Mouse (Mus musculus) spleen, postnatal 36 days (tissue): ENCODE data around the gene Hsp90ab1.

Experiments
- DNase-seq, 2 experiments: peaks; one replicate each; pipeline ENCODE4 v3.0.0; 2022; ENCODE audit warnings: low spot score in 2 of 2, mixed read lengths in 1 of 2

Gene Hsp90ab1

DNA sequence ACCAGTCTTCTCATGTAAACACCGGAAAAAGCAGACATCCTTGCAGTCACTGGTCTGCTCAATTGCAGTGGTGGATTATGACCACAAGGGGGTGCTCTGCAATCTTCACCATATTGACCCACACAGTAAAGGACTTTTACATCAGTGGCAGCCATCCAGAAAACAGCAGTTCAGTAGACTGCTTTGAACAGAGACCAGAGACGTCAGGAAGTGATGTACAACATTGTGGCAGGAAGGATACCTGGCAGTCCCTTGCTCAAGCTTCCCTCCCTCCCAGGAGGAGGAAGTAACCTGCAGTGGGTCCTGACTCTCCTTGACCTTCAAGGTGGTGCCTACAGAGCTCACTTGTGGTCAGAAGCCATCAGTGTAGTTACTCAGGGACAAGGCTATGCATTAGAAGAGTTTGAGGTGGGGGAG lies 8.5 kb upstream of the Hsp90ab1 start:
- DNase-seq, result peak; percentile 55 to 74

DNA sequence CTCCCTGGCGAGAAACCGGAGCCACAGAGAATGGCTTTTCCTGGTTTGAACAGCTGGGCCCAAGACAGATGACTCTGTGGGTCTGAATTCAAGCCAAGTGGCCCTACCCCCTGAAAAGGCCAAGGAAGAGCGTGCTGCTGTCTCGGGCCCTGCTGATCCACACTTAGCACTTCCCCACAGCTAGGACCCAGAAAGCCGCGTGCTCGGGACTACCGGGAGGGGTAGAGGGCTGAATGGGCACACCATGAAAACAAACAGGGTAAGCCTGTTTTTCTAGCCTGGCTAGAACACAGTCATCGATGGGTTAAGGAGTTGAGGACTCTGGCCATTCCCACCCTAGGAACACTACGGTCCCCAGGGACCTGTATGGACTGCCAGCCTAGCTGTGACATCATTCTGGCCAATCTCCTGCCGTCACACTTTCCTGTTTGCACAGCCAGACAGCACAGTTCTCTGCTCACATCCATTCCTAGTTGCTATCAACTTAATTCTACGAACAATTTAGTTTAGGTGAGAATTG lies 7.9 kb upstream of the Hsp90ab1 start:
- DNase-seq, result no peak

DNA sequence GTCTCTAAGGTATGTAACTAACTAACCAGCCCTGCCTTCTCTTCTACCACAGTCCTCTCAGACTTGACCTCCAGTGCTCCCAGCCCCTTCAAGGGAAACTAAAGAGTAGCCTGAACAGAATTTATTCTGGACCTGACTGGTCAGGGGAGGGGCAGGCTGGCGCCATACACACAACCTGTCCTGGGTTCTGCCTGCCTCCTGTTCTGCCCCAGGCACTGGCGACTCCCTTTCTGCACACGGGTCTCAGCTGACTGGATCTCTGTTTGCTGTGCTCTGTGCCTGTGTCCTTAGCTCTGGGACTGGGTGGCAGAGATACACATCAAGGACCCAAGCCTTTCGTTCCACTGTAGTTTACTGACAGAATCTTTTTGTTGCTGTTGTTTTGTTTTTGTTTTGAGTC lies 6.5 kb upstream of the Hsp90ab1 start:
- DNase-seq, result no peak

DNA sequence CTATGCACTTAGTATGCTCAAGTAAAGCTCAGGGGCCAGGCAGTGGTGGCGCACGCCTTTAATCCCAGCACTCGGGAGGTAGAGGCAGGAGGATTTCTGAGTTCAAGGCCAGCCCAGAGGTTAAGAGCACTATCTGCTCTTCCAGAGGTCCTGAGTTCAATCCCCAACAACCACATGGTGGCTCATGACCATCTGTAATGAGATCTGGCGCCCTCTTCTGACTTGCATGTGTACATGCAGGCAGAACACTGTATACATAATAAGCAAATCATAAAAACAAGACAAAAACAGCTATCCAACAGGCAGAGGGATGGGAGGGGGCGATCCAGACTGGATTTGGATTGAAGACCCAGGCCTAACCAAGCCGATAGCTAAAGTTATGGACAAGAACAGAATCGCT lies 5.8 kb upstream of the Hsp90ab1 start:
- no peak for DNase-seq

DNA sequence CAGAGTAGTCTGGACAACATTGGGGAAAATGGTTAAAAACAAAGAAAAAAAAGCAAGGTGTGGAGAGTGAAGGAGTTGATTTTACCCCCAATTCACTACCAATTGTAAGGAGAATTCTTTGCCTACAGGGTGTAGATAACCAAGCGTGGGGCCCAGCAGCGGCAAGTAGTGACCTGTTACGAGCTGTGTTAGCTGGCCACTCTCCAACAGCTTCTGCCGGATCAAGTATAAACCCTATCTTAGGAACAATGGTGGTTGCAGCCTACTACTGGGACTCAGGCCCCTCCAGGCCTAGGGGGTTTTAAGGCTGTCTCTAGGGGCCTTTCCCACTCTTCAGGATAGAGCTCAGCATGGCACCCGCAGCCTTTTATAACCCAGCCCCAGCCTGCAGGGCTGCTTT lies 5.2 kb upstream of the Hsp90ab1 start:
- DNase-seq, result no peak

DNA sequence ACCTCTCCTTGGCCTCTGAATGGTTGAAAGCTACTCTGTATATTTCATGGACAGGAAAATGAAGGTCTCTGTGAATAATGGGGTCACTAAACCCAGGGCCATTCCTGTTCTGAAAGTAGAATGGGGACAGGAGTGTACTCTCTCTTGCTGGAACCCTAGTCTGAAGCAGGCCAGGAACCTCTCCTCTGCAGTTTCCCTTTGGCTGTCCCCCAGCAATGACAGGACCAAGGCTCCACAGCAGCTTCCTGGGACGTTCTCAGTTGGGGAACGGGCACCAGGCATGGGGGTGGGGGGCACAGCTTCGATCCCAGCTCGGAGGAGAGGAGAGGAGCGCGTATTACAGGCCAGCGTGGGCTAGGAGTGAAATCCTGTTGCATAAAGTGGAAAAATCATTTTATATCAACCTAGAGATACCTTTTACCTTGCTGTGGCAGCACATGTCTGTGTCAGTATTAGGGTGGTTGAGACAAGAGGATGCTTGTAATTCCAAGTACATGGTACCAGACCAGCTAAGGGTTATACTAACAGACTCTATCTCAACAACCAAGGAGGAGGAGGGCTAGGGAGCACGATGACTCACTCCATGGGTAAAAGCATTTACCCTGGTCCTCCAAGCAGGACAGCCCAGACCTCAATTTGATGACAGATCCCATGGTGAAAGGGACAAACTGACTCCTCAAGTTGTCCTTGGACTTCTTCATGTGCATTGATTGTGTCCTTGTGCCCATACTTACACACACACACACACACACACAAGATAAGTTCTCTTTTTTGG lies 2.2 kb upstream of the Hsp90ab1 start:
- DNase-seq, result no peak

DNA sequence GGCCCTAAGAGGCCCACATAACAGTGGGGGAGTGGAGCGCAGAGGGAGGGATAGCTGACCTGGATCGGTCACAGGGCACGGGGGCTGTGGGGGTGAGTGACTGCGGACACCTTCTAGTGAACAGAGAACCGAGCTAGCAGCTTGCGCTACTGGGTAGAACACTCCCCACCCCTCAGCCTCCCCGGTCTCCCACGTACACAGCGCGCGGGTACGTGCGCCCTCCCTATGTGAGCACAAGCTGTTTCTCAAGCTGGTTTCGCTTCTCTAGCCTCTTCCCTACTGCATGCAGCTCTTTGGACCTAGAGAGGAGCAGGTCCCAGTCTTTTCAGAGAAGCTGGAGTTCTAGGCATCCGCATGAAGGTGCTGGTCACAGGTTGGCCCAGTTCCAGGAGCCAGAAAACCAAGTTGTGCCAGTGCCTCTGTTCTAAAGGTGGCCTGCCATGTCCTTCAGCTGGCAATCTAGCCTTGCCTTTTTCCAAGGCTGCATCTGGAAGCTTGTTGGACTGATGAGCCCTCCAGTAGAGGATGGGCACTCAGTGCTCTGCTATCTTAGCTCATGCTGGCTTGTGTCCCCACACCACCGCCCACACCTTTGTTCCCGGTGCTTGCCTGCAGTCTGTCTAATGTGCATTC lies 1.2 kb upstream of the Hsp90ab1 start:
- DNase-seq, result peak; percentile 80 to 82

DNA sequence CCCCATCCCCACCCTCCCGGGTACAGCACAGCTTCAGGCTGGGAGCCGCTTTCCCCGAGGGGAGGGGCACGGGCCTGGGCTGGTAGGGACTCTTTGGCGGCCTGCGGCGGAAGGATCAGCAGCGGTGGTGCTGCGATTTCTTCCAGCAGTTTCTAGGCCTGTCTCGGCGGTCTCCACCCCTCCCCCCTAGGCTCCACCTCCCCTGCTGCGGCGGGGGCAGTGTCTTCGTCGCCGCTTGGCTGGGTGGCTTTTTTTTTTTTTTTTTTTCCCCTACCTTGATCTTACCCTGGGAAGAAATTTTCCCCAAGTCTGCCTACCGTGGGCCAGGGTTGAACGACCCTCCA lies 681 bp upstream of the Hsp90ab1 start:
- peak; percentile 94 to 95 for DNase-seq

DNA sequence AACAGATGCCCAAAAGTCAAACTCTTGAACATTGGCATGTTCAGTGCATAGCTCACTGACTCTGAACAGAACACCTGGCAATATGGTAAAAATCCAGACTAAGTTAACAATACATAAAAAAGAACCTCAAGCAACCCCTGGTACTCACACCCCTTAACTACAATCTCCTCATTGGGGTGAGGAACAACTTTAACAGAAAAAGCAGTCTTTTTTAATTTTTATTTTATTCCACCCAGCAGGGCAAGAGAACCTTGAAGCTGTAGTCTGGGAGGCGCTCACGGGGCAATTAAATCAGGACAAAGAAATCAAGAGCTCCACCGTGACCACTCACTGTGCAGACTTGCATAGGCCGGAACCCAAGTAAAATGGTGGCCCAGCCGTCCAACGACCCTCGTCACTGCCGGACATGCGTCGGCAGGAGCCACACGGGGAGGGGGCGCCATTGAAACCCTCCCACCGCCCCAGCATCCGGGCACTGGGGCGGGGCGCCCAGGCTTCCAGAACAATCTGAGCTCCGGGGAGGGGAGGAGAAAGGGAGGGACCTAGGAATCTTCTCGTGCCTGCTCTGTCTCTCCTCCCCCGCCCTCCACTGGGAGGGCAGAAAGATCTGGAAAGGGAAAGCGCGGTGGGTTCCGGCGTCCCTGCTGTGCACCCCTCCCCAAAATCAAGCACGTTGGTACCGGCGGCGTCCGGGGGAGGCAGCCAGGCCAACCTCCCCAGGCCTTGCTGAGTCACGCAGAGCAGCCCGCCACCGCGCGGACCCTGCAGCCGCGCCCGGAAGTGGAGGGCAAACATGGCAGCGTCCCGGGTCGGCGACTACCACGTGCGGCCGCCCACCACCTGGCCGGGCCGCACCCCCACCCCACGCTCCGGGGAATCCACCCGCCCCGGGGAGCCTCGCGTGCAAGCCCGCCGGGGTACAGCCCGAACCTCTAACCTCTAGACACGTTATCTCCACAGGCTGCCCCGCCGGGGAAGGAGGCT lies 676 bp downstream of the Hsp90ab1 start:
- DNase-seq, result peak; percentile 62 to 64

DNA sequence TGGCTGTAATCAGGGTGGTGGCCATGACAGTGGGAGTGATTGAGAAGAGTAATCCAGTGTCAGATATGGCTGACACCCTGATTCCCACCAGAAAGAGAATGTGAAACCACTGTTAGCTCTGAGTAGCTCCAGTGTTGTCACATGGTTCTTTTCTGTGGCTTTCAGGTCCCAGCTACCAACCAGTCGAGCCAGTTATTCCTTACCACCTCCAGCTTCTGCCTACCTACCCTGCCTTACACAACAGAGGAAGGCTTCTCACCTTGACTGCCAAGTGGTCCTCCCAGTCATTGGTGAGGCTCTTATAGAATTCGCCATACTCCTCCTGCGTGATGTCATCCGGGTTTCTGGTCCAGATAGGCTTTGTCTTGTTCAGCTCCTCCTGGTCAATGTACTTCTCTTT lies 3.1 kb downstream of the Hsp90ab1 start:
- DNase-seq, result no peak

DNA sequence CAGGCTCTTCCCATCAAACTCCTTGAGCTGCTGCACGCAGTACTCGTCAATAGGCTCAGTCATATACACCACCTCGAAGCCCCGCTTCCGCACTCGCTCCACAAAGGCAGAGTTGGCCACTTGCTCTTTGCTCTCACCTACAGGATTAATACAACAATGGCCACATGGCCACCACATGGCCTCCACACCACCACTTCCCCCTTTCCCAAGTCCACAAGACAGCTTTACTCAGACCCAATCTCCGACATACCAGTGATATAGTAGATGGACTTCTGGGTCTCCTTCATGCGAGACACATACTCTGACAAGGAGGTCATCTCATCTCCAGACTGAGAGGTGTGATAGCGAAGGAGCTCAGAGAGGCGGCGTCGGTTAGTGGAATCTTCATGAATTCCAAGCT lies 4.1 kb downstream of the Hsp90ab1 start:
- DNase-seq, result no peak

DNA sequence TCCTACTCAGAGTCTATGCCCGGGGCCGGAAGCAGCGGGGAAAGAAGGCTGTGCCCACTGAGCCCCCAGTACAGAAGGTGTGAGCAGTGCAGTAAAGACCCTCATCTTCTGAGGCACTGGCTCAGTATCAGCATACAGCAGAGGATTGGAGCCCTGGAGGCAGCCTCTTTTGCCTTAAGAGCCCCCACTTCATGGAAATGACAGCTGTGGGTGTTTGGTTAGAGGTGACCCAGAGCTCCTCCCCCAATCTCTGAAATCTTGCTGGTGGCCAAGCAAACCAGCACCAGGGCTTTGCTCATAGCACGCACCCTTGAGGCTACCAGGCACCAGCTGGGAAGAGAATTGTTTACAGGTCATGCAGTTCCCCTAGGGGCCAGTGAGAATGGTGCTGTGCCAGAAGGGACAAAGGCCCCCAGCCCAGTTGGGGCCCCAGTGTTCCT lies 5.9 kb downstream of the Hsp90ab1 start:
- no peak for DNase-seq

DNA sequence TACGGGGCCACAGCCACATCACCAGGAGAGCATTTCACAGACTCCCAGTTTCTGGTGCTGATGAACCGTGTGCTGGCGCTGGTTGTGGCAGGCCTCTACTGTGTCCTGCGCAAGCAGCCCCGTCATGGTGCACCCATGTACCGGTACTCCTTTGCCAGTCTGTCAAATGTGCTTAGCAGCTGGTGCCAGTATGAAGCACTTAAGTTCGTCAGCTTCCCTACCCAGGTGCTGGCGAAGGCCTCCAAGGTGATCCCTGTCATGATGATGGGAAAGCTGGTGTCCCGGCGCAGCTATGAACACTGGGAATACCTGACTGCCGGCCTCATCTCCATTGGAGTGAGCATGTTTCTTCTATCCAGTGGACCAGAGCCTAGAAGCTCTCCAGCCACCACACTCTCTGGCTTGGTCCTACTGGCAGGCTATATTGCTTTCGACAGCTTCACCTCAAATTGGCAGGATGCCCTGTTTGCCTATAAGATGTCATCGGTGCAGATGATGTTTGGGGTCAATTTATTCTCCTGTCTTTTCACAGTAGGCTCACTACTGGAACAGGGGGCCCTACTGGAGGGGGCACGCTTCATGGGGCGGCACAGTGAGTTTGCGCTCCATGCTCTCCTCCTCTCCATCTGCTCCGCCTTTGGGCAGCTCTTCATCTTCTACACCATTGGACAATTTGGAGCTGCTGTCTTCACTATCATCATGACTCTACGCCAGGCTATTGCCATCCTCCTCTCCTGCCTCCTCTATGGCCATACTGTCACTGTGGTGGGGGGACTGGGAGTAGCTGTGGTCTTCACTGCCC lies 6.5 kb downstream of the Hsp90ab1 start:
- DNase-seq, result no peak

DNA sequence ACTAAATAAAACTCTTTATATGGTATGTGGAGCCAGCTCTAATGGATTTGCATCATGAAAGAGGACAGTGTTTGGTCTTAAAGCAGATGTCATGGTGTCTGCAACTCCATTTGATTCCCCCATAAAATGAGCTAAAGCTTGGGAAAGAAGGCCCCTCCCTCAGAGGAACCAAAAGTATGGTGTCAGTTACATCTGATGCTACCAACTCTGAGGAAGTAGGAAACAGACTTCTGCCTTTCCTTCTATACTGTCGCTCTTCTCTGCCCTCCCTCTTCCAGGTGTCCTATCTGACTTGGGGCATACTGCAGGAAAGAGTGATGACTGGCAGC lies 7.1 kb downstream of the Hsp90ab1 start:
- no peak for DNase-seq

DNA sequence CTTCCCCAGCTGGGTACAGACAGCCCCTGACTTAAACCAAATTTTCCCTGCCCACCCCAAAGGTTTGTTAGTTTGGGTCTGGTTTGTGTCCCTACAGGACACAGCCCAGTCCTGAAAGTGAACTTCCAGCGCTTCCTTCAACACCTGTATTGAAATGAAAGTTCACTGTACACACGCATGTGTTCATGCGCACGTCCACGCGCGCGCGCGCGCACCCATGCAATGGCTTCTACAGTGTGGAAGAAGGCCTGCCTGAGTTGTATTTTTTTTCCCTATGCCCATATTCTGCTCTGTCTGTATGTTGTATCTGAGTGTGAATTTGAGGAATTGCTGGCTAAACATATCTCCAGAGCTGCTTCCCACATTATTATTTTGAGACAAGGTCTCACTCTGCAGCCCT lies 8.0 kb downstream of the Hsp90ab1 start:
- no peak for DNase-seq

DNA sequence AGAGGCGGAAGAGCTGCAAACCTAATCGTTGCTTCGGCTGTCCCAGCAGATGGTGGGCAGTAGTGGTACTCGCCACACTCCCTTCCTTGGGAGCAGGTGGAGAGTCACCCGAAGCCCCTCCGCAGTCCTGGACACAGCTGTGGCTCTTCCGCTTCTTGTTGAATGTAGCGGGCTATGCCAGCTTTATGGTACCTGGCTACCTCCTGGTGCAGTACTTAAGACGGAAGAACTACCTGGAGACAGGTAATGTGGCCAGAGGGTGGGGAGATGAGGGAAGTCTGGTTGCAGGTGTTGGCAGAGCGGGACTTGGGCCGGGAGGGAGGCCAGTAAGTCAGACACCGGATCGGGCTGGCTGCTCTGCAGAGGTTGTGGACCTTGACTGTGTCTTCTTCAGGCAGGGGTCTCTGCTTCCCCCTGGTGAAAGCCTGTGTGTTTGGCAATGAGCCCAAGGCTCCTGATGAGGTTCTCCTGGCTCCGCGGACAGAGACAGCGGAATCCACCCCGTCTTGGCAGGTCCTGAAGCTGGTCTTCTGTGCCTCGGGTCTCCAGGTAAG lies 8.5 kb downstream of the Hsp90ab1 start:
- no peak for DNase-seq

DNA sequence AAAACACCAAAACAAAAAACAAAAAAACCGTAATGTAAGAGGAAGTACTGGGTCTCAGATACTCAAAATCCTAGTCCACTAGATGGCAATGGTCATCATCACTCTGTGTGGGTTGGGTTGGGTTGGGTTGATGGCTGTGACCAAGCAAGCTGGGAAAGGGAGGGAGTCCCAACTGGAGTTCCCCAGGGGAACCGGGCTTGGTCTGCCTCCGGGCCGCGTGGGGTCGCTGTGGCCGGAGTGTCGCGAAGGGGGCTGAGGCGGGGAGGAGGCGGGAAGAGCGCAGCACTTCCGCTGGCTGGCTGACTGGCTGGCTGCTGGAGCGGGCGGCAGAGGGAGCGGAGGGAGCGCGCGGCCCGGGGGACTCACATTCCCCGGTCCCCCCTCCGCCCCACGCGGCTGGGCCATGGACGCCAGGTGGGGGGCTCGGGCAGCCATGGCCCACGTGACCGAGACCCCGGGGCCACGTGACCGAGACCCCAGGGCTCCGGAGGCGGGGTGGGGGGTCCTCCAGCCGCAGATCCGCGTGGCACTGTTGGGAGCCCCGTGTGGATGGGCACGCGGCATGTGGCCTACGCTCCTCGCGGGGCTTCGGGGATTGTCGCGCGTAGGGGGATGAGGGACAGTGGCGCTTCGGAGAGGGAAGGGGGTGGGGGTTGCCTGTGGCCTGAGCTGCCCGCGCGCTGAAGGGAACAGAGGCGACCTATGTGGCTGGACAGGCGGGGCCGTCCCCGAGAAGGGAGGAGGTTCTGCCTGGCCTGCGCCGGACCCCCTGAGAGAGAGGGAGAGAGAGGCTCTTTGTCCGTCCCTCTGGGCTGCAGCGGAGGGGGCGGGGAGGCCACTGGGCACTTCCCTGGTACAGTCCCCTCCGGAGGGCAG lies 9.2 kb downstream of the Hsp90ab1 start, which contains the start of gene Slc35b2:
Slc35b2 (plus strand) TSS at position 220 of the 876 bp plus-strand sequence.
- DNase-seq, result peak; percentile 86

DNA sequence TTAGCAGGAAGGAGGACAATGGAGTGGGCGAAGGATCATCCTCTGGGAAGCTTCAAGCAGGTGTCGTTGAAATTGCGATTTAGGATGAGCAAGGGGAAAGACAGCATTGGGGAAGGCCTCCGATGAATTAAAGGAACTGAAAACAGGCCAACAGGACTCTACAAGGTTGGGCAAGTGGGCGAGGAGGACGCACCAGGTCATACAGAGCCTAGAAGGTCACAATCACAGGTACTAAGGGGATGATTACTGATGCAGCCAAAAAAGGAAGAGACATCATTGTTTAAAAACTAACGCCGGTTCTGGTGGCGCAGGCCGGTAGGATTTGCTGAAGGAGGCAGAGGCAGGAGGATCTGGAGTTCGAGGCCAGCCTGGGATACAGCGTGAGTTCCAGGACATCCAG lies 9.9 kb downstream of the Hsp90ab1 start:
- DNase-seq, result peak in 1 of 2 experiments; percentile 34

DNA sequence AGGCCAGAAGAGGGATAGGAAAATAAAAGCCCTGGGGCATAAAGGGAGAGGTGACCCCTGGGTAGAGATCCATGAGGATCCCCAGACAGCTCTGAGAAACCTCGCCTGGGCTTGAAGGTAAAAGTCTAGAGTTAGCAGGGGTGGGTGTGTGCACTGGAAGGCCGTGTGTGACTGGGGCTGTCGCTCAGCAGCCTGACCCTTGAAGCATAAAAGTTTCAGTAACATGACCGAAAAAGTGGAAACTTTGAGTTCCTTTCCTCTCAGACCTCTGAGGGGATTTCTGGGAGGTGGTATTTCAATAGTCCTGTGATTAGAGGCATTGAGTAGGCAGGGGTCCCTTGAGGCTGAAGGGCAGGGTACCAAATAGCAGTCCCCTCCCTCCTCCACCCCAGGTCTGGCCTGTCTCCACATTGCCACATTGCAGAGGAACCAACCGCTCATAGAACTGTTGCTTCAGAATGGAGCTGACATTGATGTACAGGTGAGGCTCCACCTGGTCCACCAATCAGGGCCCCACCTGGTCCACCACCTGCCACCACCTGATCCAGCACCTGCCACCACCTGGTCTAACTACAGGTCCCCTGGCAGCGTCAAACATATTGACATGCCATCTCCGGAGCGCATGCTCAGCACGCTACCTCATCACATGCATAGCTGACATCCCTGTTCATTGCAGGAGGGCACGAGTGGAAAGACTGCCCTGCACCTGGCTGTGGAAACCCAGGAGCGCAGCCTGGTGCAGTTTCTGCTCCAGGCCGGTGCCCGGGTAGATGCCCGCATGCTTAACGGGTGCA lies 13.1 kb downstream of the Hsp90ab1 start:
- peak; percentile 51 to 55 for DNase-seq
